Mouse (Mus musculus): ENCODE data around the gene Cenpv. TPM values are rescaled to one million over a fixed set of nuclear protein-coding genes. Genes with fewer than 3 reads are reported as not detected.
A peak's percentile ranks its signal among the peaks of the same experiment; 100 is the strongest.

Cenpv gene
- polyA plus RNA-seq, 1 experiment: 21.6 TPM

GRCm38 (mm10) chr11:62507683-62508082 is 31.4 kb downstream of the Cenpv start:
- Histone ChIP-seq H3K27me3 (ENCODE audit: control insufficient read depth, insufficient read depth, insufficient read length) (no peaks in the 10 kb centered on the region), H3K79me2 (ENCODE audit: control insufficient read depth, insufficient read depth) (no peaks in the 10 kb centered on the region), H3K4me3 (ENCODE audit: insufficient read depth, poor library complexity, severe bottlenecking) (no peak overlapping the region), H3K79me3 (ENCODE audit: low read depth) (no peaks in the 10 kb centered on the region), H3ac (ENCODE audit: control insufficient read depth, insufficient read length, low read depth) (no peak overlapping the region), H3K36me3 (ENCODE audit: control insufficient read depth, insufficient read depth) (no peaks in the 10 kb centered on the region)
- TF ChIP-seq USF1 (IDR thresholded peaks at IDR 0.05; ENCODE audit: low read depth) (no peak), CEBPB (IDR thresholded peaks at IDR 0.05; ENCODE audit: low read depth) (no peak), FOSL1 (IDR thresholded peaks at IDR 0.05; ENCODE audit: insufficient read depth, low read length, poor library complexity, severe bottlenecking) (no peak), MYOD1 (IDR thresholded peaks at IDR 0.05; ENCODE audit: control insufficient read depth, insufficient read length, low read depth) (no peak), CTCF (IDR thresholded peaks at IDR 0.05; ENCODE audit: control insufficient read depth, insufficient read depth, insufficient read length) (no peak), MYOG (IDR thresholded peaks at IDR 0.05; ENCODE audit: control insufficient read depth, extremely low read depth, insufficient read length) (no peak), MAX (IDR thresholded peaks at IDR 0.05) (no peak)

DNA sequence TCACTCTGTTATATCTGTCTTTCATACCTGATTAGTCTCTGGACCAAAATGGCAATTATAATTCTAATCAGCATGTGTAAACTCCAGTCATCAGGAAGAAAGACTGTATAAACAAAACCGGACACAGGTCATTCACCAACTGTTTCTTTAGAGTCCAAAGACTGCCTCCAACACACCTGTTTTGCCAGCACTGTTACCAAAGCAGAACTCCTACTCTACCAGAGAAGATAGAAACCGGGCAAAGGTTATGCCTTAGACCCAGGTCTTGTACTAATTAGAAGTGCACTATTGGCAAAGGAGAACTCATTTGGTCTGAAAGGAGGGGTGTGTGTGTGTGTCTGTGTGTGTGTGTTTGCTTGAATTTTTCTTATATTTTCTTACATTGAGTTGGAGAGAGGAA is 38.5 kb downstream of the Cenpv start:
- Histone ChIP-seq H3K27me3 (ENCODE audit: control insufficient read depth, insufficient read depth, insufficient read length) (no peaks in the 10 kb centered on the region), H3K79me3 (ENCODE audit: low read depth) (no peaks in the 10 kb centered on the region), H3K79me2 (ENCODE audit: control insufficient read depth, insufficient read depth) (no peaks in the 10 kb centered on the region), H3ac (ENCODE audit: control insufficient read depth, insufficient read length, low read depth) (no peak overlapping the region), H3K4me3 (ENCODE audit: insufficient read depth, poor library complexity, severe bottlenecking) (no peak overlapping the region), H3K36me3 (ENCODE audit: control insufficient read depth, insufficient read depth) (no peaks in the 10 kb centered on the region)
- TF ChIP-seq MAX (IDR thresholded peaks at IDR 0.05) (no peak), MYOD1 (IDR thresholded peaks at IDR 0.05; ENCODE audit: control insufficient read depth, insufficient read length, low read depth) (no peak), CTCF (IDR thresholded peaks at IDR 0.05; ENCODE audit: control insufficient read depth, insufficient read depth, insufficient read length) (no peak), MYOG (IDR thresholded peaks at IDR 0.05; ENCODE audit: control insufficient read depth, extremely low read depth, insufficient read length) (no peak), USF1 (IDR thresholded peaks at IDR 0.05; ENCODE audit: low read depth) (no peak), CEBPB (IDR thresholded peaks at IDR 0.05; ENCODE audit: low read depth) (no peak)

DNA sequence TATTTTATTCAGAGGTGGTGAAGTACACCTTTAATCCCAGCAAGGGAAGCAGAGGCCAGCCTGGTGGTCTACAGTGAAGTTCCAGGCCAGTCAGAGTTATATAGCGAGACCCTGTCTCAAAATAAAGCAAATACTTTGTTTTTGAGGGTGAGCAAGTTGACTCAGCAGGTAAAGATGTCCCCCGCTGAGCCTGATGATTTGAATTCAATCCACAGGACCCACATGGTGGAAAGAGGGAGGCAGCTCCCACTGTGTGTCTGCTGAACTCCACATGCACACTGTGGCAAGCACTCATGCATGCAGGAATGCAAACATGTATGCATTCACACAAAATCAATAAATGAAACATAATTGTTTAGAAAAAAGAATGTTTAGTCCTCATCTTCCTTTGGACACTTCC is 40.3 kb downstream of the Cenpv start:
- TF ChIP-seq FOSL1 (IDR thresholded peaks at IDR 0.05; ENCODE audit: insufficient read depth, low read length, poor library complexity, severe bottlenecking): no peak
- no peak for TF ChIP-seq MYOD1 (IDR thresholded peaks at IDR 0.05; ENCODE audit: control insufficient read depth, insufficient read length, low read depth)
- no peak for TF ChIP-seq CEBPB (IDR thresholded peaks at IDR 0.05; ENCODE audit: low read depth)
- no peak for TF ChIP-seq MYOG (IDR thresholded peaks at IDR 0.05; ENCODE audit: control insufficient read depth, extremely low read depth, insufficient read length)
- TF ChIP-seq CTCF (IDR thresholded peaks at IDR 0.05; ENCODE audit: control insufficient read depth, insufficient read depth, insufficient read length): no peak
- no peak for TF ChIP-seq USF1 (IDR thresholded peaks at IDR 0.05; ENCODE audit: low read depth)
- TF ChIP-seq MAX (IDR thresholded peaks at IDR 0.05): no peak
- no peaks in the 10 kb centered on the region for H3K79me2 ChIP-seq (ENCODE audit: control insufficient read depth, insufficient read depth)
- no peaks in the 10 kb centered on the region for H3K79me3 ChIP-seq (ENCODE audit: low read depth)
- no peak overlapping the region for H3ac ChIP-seq (ENCODE audit: control insufficient read depth, insufficient read length, low read depth)
- no peaks in the 10 kb centered on the region for H3K36me3 ChIP-seq (ENCODE audit: control insufficient read depth, insufficient read depth)
- no peak overlapping the region for H3K4me3 ChIP-seq (ENCODE audit: insufficient read depth, poor library complexity, severe bottlenecking)
- H3K27me3 ChIP-seq (ENCODE audit: control insufficient read depth, insufficient read depth, insufficient read length): no peaks in the 10 kb centered on the region

DNA sequence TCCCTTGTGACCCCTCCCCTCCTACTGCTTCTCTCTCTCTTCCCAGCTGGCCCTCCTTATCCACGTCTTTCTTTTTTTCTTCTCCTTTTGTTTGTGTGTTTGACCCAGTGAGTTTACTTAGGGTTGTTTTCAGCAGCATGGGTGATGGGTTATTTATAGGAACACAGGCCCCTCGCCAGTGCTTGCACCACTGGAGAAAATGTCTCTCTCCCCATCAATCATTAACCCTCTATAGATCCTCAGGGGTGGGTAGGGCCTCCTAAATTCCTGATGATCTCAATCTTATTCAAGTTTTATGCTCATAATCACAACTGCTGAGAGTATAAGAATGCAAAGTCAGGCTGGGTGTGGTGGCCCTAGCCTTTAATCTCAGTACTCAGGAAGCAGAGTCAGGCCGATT is 41.9 kb downstream of the Cenpv start:
- TF ChIP-seq CTCF (IDR thresholded peaks at IDR 0.05; ENCODE audit: control insufficient read depth, insufficient read depth, insufficient read length) (no peak), MYOD1 (IDR thresholded peaks at IDR 0.05; ENCODE audit: control insufficient read depth, insufficient read length, low read depth) (no peak), USF1 (IDR thresholded peaks at IDR 0.05; ENCODE audit: low read depth) (no peak), FOSL1 (IDR thresholded peaks at IDR 0.05; ENCODE audit: insufficient read depth, low read length, poor library complexity, severe bottlenecking) (no peak), MAX (IDR thresholded peaks at IDR 0.05) (no peak), CEBPB (IDR thresholded peaks at IDR 0.05; ENCODE audit: low read depth) (no peak), MYOG (IDR thresholded peaks at IDR 0.05; ENCODE audit: control insufficient read depth, extremely low read depth, insufficient read length) (no peak)
- Histone ChIP-seq H3K36me3 (ENCODE audit: control insufficient read depth, insufficient read depth) (no peaks in the 10 kb centered on the region), H3K27me3 (ENCODE audit: control insufficient read depth, insufficient read depth, insufficient read length) (no peaks in the 10 kb centered on the region), H3K79me2 (ENCODE audit: control insufficient read depth, insufficient read depth) (no peaks in the 10 kb centered on the region), H3K79me3 (ENCODE audit: low read depth) (no peaks in the 10 kb centered on the region), H3K4me3 (ENCODE audit: insufficient read depth, poor library complexity, severe bottlenecking) (no peak overlapping the region), H3ac (ENCODE audit: control insufficient read depth, insufficient read length, low read depth) (no peak overlapping the region)

DNA sequence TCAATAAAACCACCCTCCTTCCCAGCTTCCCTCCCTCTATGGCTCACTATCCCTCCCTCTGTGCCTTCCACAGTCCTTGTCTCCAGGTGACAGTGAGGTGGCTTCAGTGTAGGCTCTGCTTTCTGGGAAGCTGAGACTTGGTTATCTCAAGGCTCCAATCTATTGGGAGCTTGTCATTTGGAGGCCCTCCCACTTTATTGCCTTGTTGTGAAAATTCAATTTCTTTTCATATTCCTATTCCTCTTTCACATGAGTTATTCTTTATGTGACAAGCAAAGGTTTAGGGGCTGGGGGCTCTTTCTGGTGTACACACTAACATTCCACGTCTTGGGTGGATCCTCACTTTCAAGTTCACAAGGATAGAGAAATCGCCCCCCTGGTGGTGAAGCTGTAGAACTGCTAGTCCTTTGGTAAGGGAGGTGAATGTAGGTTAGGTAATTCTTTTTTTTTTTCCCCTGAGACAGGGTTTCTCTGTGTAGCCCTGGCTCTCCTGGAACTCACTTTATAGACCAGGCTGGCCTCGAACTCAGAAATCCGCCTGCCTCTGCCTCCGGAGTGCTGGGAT is 42.8 kb downstream of the Cenpv start:
- Histone ChIP-seq H3K79me3 (ENCODE audit: low read depth) (no peaks in the 10 kb centered on the region), H3K4me3 (ENCODE audit: insufficient read depth, poor library complexity, severe bottlenecking) (no peak overlapping the region), H3ac (ENCODE audit: control insufficient read depth, insufficient read length, low read depth) (no peak overlapping the region), H3K79me2 (ENCODE audit: control insufficient read depth, insufficient read depth) (no peaks in the 10 kb centered on the region), H3K36me3 (ENCODE audit: control insufficient read depth, insufficient read depth) (no peaks in the 10 kb centered on the region), H3K27me3 (ENCODE audit: control insufficient read depth, insufficient read depth, insufficient read length) (no peaks in the 10 kb centered on the region)
- TF ChIP-seq FOSL1 (IDR thresholded peaks at IDR 0.05; ENCODE audit: insufficient read depth, low read length, poor library complexity, severe bottlenecking): no peak
- TF ChIP-seq MYOD1 (IDR thresholded peaks at IDR 0.05; ENCODE audit: control insufficient read depth, insufficient read length, low read depth): no peak
- TF ChIP-seq CEBPB (IDR thresholded peaks at IDR 0.05; ENCODE audit: low read depth): no peak
- no peak for TF ChIP-seq MAX (IDR thresholded peaks at IDR 0.05)
- peak; percentile 4 for TF ChIP-seq CTCF (IDR thresholded peaks at IDR 0.05; ENCODE audit: control insufficient read depth, insufficient read depth, insufficient read length)
- TF ChIP-seq MYOG (IDR thresholded peaks at IDR 0.05; ENCODE audit: control insufficient read depth, extremely low read depth, insufficient read length): no peak
